Mouse (Mus musculus): ENCODE measurements around the gene Ciao2b. TPM values are rescaled to one million over a fixed set of nuclear protein-coding genes. Genes with fewer than 3 reads are reported as not detected.

Gene Ciao2b
- polyA plus RNA-seq, 1 experiment from 2014 or later = 118 TPM

- Histone ChIP-seq H3K4me2 (replicated peaks) (no peak overlapping the region), H3K4me3 (no peak overlapping the region), H3K4me1 (peaks cover 5% of the 10 kb centered on the region; the same call in 1 of the 2 replicates), H3K9me3 (no peaks in the 10 kb centered on the region), H3K9ac (no peak overlapping the region), H3K27ac (no peak overlapping the region), H3K36me3 (peaks cover 6% of the 10 kb centered on the region; the same call in 1 of the 2 replicates), H3K27me3 (replicated peaks) (peaks cover 23% of the 10 kb centered on the region)
- no peak for ATAC-seq (ENCODE audit: low FRiP score, low read depth)
- 59% methylated on average over 6 of the region's 6 CpGs for WGBS
Measured at GRCm38 (mm10) chr8:104632486-104632885, 9.3 kb downstream of the Ciao2b start.

GRCm38 (mm10) chr8:104631975-104632374 is 9.8 kb downstream of the Ciao2b start:
- no peak for ATAC-seq (ENCODE audit: low FRiP score, low read depth)
- H3K27me3 ChIP-seq (replicated peaks) = peaks cover 23% of the 10 kb centered on the region

GRCm38 (mm10) chr8:104630981-104631663 is 10.6 kb downstream of the Ciao2b start, which contains the start of gene Rrad:
Rrad (minus strand) TSS chr8:104631327.
- Histone ChIP-seq H3K27me3 (replicated peaks) (peaks cover 23% of the 10 kb centered on the region), H3K4me1 (peaks cover 5% of the 10 kb centered on the region; the same call in 1 of the 2 replicates), H3K27ac (no peak within 1 kb of the TSS), H3K9ac (peak within 1 kb of the TSS; percentile 29), H3K36me3 (peaks cover 6% of the 10 kb centered on the region; the same call in 1 of the 2 replicates), H3K9me3 (no peaks in the 10 kb centered on the region), H3K4me2 (replicated peaks) (peak within 1 kb of the TSS; percentile 75), H3K4me3 (peak within 1 kb of the TSS; percentile 34)
- 1% methylated on average over 28 of the region's 28 CpGs for WGBS
- ATAC-seq (ENCODE audit: low FRiP score, low read depth) = peak; percentile 54

More at GRCm38 (mm10) chr8:104631975-104632374, 9.8 kb downstream of the Ciao2b start:
- H3K4me2 ChIP-seq (replicated peaks) = peak overlapping the region; percentile 75; the same call in 1 of the 2 replicates
- H3K36me3 ChIP-seq = peaks cover 6% of the 10 kb centered on the region; the same call in 1 of the 2 replicates
- H3K4me1 ChIP-seq = peaks cover 5% of the 10 kb centered on the region; the same call in 1 of the 2 replicates
- no peak overlapping the region for H3K27ac ChIP-seq
- no peak overlapping the region for H3K9ac ChIP-seq
- no peak overlapping the region for H3K4me3 ChIP-seq
- 22% methylated on average over 5 of the region's 5 CpGs for WGBS
- H3K9me3 ChIP-seq = no peaks in the 10 kb centered on the region

- H3K4me3 ChIP-seq = peak overlapping the region; percentile 34
- H3K9me3 ChIP-seq = no peaks in the 10 kb centered on the region
- peaks cover 5% of the 10 kb centered on the region; the same call in 1 of the 2 replicates for H3K4me1 ChIP-seq
- H3K9ac ChIP-seq = peak overlapping the region; percentile 29; the same call in 1 of the 2 replicates
- peaks cover 23% of the 10 kb centered on the region for H3K27me3 ChIP-seq (replicated peaks)
- ATAC-seq (ENCODE audit: low FRiP score, low read depth) = peak; percentile 35; the same call in 1 of the 2 replicates
- 0 out of 2 replicates have a peak, but pooled peaks cover 2% of the 10 kb centered on the region for H3K36me3 ChIP-seq
- H3K4me2 ChIP-seq (replicated peaks) = peak overlapping the region; percentile 75
- H3K27ac ChIP-seq = no peak overlapping the region
- WGBS = under 1% methylated on average over 36 of the region's 36 CpGs
Measured at GRCm38 (mm10) chr8:104630574-104630973, 11.2 kb downstream of the Ciao2b start.

- Histone ChIP-seq H3K36me3 (no peaks in the 10 kb centered on the region), H3K27ac (no peak overlapping the region), H3K9me3 (no peaks in the 10 kb centered on the region), H3K27me3 (replicated peaks) (peaks cover 23% of the 10 kb centered on the region), H3K9ac (no peak overlapping the region), H3K4me3 (0 out of 2 replicates have a peak overlapping the region, but pooled peaks have one; percentile 34), H3K4me2 (replicated peaks) (peak overlapping the region; percentile 75), H3K4me1 (peaks cover 5% of the 10 kb centered on the region; the same call in 1 of the 2 replicates)
- WGBS = 38% methylated on average over 8 of the region's 8 CpGs
- no peak for ATAC-seq (ENCODE audit: low FRiP score, low read depth)
Measured at GRCm38 (mm10) chr8:104630111-104630479, 11.7 kb downstream of the Ciao2b start.

- Histone ChIP-seq H3K4me3 (no peak overlapping the region), H3K27ac (no peak overlapping the region), H3K36me3 (no peaks in the 10 kb centered on the region), H3K9ac (no peak overlapping the region), H3K4me1 (peaks cover 5% of the 10 kb centered on the region; the same call in 1 of the 2 replicates), H3K9me3 (no peaks in the 10 kb centered on the region), H3K27me3 (replicated peaks) (peaks cover 23% of the 10 kb centered on the region), H3K4me2 (replicated peaks) (no peak overlapping the region)
- no peak for ATAC-seq (ENCODE audit: low FRiP score, low read depth)
- WGBS = 77% methylated on average over 22 of the region's 22 CpGs
Measured at GRCm38 (mm10) chr8:104629306-104630110, 12.3 kb downstream of the Ciao2b start.

GRCm38 (mm10) chr8:104628402-104628801 is 13.4 kb downstream of the Ciao2b start:
- ATAC-seq (ENCODE audit: low FRiP score, low read depth) = no peak
- Histone ChIP-seq H3K4me3 (no peak overlapping the region), H3K27ac (no peak overlapping the region), H3K4me2 (replicated peaks) (no peak overlapping the region), H3K9ac (no peak overlapping the region), H3K36me3 (no peaks in the 10 kb centered on the region), H3K4me1 (peaks cover 5% of the 10 kb centered on the region; the same call in 1 of the 2 replicates), H3K27me3 (replicated peaks) (peaks cover 23% of the 10 kb centered on the region), H3K9me3 (no peaks in the 10 kb centered on the region)
- 96% methylated on average over 21 of the region's 21 CpGs for WGBS

GRCm38 (mm10) chr8:104627065-104627740 is 14.6 kb downstream of the Ciao2b start:
- H3K9me3 ChIP-seq = no peaks in the 10 kb centered on the region
- H3K4me3 ChIP-seq = no peak overlapping the region
- no peak for ATAC-seq (ENCODE audit: low FRiP score, low read depth)
- no peak overlapping the region for H3K27ac ChIP-seq
- H3K36me3 ChIP-seq = no peaks in the 10 kb centered on the region
- H3K27me3 ChIP-seq (replicated peaks) = peaks cover 23% of the 10 kb centered on the region
- WGBS = 84% methylated on average over 4 of the region's 4 CpGs
- peaks cover 5% of the 10 kb centered on the region; the same call in 1 of the 2 replicates for H3K4me1 ChIP-seq
- no peak overlapping the region for H3K9ac ChIP-seq
- no peak overlapping the region for H3K4me2 ChIP-seq (replicated peaks)

- Histone ChIP-seq H3K4me1 (no peaks in the 10 kb centered on the region), H3K27me3 (replicated peaks) (no peaks in the 10 kb centered on the region), H3K36me3 (no peaks in the 10 kb centered on the region), H3K4me2 (replicated peaks) (no peak within 1 kb of the TSS), H3K9ac (no peak within 1 kb of the TSS), H3K4me3 (no peak within 1 kb of the TSS), H3K27ac (no peak within 1 kb of the TSS), H3K9me3 (no peaks in the 10 kb centered on the region)
- 81% methylated on average over 6 of the region's 6 CpGs for WGBS
- ATAC-seq (ENCODE audit: low FRiP score, low read depth) = no peak
Measured at GRCm38 (mm10) chr8:104624161-104624560, 17.6 kb downstream of the Ciao2b start, which contains the start of gene Cdh16. Cdh16 (minus strand) TSS chr8:104624396.

- no peaks in the 10 kb centered on the region for H3K36me3 ChIP-seq
- no peaks in the 10 kb centered on the region for H3K9me3 ChIP-seq
- no peaks in the 10 kb centered on the region for H3K4me1 ChIP-seq
- H3K9ac ChIP-seq = no peak overlapping the region
- no peak overlapping the region for H3K27ac ChIP-seq
- H3K27me3 ChIP-seq (replicated peaks) = no peaks in the 10 kb centered on the region
- no peak overlapping the region for H3K4me2 ChIP-seq (replicated peaks)
- no peak overlapping the region for H3K4me3 ChIP-seq
- no peak for ATAC-seq (ENCODE audit: low FRiP score, low read depth)
- 76% methylated on average over 5 of the region's 5 CpGs for WGBS
Measured at GRCm38 (mm10) chr8:104620765-104621164, 21.0 kb downstream of the Ciao2b start.

- Histone ChIP-seq H3K9ac (no peak overlapping the region), H3K4me3 (no peak overlapping the region), H3K4me2 (replicated peaks) (no peak overlapping the region), H3K4me1 (peaks cover 3% of the 10 kb centered on the region; the same call in 1 of the 2 replicates), H3K36me3 (no peaks in the 10 kb centered on the region), H3K27me3 (replicated peaks) (no peaks in the 10 kb centered on the region), H3K9me3 (no peaks in the 10 kb centered on the region), H3K27ac (no peak overlapping the region)
- 85% methylated on average over 4 of the region's 4 CpGs for WGBS
- no peak for ATAC-seq (ENCODE audit: low FRiP score, low read depth)
Measured at GRCm38 (mm10) chr8:104613119-104613518, 28.6 kb downstream of the Ciao2b start.
